Mouse (Mus musculus) limb, embryonic 13.5 days (tissue): ENCODE measurements around the gene Pdgfb. TPM values are rescaled to one million over a fixed set of nuclear protein-coding genes. Genes with fewer than 3 reads are reported as not detected.

Source experiments
- ATAC-seq: fragments of 200-750 bp; cut with Nextera tagmentation; 2 replicates; pipeline ENCODE4 v1.8.0; 2017; ENCODE audit warnings: low read depth, moderate number of reproducible peaks, moderate TSS enrichment; ENCODE audit not compliant: low FRiP score
- H3K27ac ChIP-seq: fragments of 300-500 bp; sonication (generic); 2 replicates; pipeline ENCODE4 v1.5.1; 2015; ENCODE audit warnings: inconsistent platforms, mild to moderate bottlenecking, moderate library complexity
- H3K27me3 ChIP-seq: fragments of 300-500 bp; sonication (generic); 2 replicates; pipeline ENCODE4 v1.6.1; 2015; ENCODE audit warnings: mild to moderate bottlenecking, inconsistent platforms
- H3K36me3 ChIP-seq: fragments of 300-500 bp; sonication (generic); 2 replicates; pipeline ENCODE4 v1.6.1; 2015; ENCODE audit warnings: inconsistent platforms, mild to moderate bottlenecking, moderate library complexity
- H3K4me1 ChIP-seq: fragments of 300-500 bp; sonication (generic); 2 replicates; pipeline ENCODE4 v1.6.1; 2015; ENCODE audit warnings: inconsistent platforms
- H3K4me2 ChIP-seq: fragments of 300-500 bp; sonication (generic); replicated peaks from 2 replicates; pipeline ENCODE4 v1.6.1; 2015; ENCODE audit warnings: inconsistent platforms, mild to moderate bottlenecking, moderate library complexity
- H3K4me3 ChIP-seq: fragments of 300-500 bp; sonication (generic); 2 replicates; pipeline ENCODE4 v1.5.1; 2015; ENCODE audit warnings: moderate library complexity, mild to moderate bottlenecking, inconsistent platforms
- H3K9ac ChIP-seq: fragments of 300-500 bp; sonication (generic); 2 replicates; pipeline ENCODE4 v1.6.1; 2015; ENCODE audit warnings: mild to moderate bottlenecking, inconsistent platforms
- H3K9me3 ChIP-seq: fragments of 300-500 bp; sonication (generic); 2 replicates; pipeline ENCODE4 v1.6.1; 2016; ENCODE audit warnings: inconsistent platforms
- WGBS: fragments of 180-500 bp; shearing (Covaris S2); methylation state at CpG from one replicate; pipeline ENCODE4 v1.1.7; 2015; 5-methylcytosine and 5-hydroxymethylcytosine counted together
- polyA plus RNA-seq: library from polyadenylated mRNA; unstranded; fragments of >200 nt; fragmentation: Nextera tagmentation; extraction: Ambion mirVana; gene quantifications from 2 replicates; pipeline ENCODE4 v1.2.1, GENCODE M21; 2015

Gene Pdgfb
- polyA plus RNA-seq, 1 experiment from 2014 or later: 3.2 TPM

DNA sequence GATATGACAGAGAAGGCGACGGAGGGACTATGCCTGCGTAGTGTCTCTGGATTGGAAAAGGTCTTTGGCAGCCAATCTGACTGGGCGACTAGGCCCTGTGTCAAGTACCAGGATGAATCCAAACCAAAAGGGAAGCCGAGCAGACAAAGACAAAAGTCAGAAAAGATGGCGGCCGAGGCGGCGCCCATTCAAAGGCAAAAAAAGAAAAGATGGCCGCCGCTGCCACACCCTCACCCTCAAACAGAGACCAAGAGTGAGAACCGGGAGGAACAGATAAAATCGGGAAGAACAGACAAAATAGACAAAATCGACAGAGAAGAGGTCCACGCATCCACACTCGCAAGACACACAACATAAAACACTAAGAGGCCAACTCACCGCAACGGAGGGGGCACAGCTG lies 44.3 kb downstream of the Pdgfb start:
- no peaks in the 10 kb centered on the region for H3K36me3 ChIP-seq
- no peak overlapping the region for H3K4me3 ChIP-seq
- no peak overlapping the region for H3K27ac ChIP-seq
- H3K4me2 ChIP-seq: no peak overlapping the region
- ATAC-seq: no peak
- no peaks in the 10 kb centered on the region for H3K4me1 ChIP-seq
- no peaks in the 10 kb centered on the region for H3K27me3 ChIP-seq
- H3K9me3 ChIP-seq: 0 out of 2 replicates have a peak, but pooled peaks cover 2% of the 10 kb centered on the region
- no peak overlapping the region for H3K9ac ChIP-seq
- 95% methylated on average over 18 of the region's 18 CpGs for WGBS

DNA sequence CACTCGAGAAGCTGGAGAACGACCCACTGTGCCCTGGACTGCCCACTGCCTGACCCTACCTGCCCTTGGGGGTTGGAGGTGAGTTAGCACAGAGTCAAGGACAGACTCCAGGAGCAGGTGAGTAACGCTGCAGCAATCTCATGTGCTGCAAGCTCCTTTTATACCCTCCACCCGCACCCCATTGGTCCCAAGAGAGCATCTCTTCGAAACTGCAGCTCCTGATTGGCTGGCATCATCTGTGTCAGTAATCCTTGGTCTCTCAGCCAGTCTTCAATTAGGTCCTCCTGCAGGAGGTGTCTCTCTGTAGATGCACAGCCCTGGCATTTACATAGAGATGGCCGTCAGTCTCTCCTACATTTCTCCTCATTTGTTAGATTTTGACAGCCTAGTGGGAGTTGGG lies 47.4 kb downstream of the Pdgfb start:
- Histone ChIP-seq H3K4me3 (no peak overlapping the region), H3K36me3 (no peaks in the 10 kb centered on the region), H3K27ac (no peak overlapping the region), H3K27me3 (no peaks in the 10 kb centered on the region), H3K9ac (no peak overlapping the region), H3K4me2 (no peak overlapping the region), H3K4me1 (no peaks in the 10 kb centered on the region), H3K9me3 (0 out of 2 replicates have a peak, but pooled peaks cover 2% of the 10 kb centered on the region)
- ATAC-seq: no peak
- 82% methylated on average over 6 of the region's 6 CpGs for WGBS

DNA sequence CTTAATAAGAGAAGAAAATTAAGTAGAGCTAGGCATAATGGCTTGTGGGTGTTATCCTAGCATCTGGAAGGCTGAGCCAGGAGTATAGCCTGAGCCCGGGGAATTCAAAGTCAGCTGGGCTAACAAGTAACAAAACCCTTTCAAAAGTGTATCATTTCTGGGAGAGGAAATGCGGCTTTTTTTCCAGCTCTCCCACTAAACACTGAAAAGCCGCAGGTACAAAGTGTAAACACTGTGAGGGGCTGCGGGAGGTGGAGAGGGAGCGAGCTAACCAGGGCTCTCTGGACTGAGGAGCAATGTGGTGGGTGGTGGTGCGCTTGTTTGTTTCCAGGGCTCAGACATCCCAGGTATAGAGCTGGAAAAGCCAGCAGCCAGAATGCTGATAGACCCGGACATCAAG lies 50.4 kb downstream of the Pdgfb start:
- Histone ChIP-seq H3K27ac (no peak overlapping the region), H3K9ac (no peak overlapping the region), H3K4me3 (no peak overlapping the region), H3K36me3 (no peaks in the 10 kb centered on the region), H3K9me3 (0 out of 2 replicates have a peak, but pooled peaks cover 2% of the 10 kb centered on the region), H3K4me2 (no peak overlapping the region), H3K4me1 (no peaks in the 10 kb centered on the region), H3K27me3 (no peaks in the 10 kb centered on the region)
- WGBS: 87% methylated on average over 7 of the region's 7 CpGs
- no peak for ATAC-seq

DNA sequence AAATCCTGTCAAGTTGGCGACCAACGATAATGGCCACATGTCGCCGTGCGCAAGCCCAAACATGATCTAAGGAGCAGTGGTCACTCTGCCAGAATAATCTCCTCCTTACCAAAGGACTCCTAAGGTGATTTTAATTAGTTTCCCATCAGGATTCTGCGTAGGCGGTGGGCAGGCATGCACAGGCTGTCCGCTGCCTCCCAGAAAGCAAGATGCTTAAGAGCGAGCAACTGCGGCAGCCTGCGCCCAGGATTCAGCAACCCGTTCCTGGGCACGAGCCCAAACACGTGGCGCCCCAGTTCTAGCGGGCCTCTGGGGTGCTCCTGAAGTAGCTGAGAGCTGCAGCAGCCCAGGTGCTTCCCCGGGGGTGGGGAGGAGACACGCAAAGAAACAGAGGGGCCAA lies 52.1 kb downstream of the Pdgfb start:
- H3K27ac ChIP-seq: no peak overlapping the region
- H3K27me3 ChIP-seq: no peaks in the 10 kb centered on the region
- H3K36me3 ChIP-seq: no peaks in the 10 kb centered on the region
- ATAC-seq: no peak
- 0 out of 2 replicates have a peak, but pooled peaks cover 2% of the 10 kb centered on the region for H3K9me3 ChIP-seq
- no peak overlapping the region for H3K9ac ChIP-seq
- no peaks in the 10 kb centered on the region for H3K4me1 ChIP-seq
- no peak overlapping the region for H3K4me3 ChIP-seq
- 81% methylated on average over 18 of the region's 18 CpGs for WGBS
- no peak overlapping the region for H3K4me2 ChIP-seq

DNA sequence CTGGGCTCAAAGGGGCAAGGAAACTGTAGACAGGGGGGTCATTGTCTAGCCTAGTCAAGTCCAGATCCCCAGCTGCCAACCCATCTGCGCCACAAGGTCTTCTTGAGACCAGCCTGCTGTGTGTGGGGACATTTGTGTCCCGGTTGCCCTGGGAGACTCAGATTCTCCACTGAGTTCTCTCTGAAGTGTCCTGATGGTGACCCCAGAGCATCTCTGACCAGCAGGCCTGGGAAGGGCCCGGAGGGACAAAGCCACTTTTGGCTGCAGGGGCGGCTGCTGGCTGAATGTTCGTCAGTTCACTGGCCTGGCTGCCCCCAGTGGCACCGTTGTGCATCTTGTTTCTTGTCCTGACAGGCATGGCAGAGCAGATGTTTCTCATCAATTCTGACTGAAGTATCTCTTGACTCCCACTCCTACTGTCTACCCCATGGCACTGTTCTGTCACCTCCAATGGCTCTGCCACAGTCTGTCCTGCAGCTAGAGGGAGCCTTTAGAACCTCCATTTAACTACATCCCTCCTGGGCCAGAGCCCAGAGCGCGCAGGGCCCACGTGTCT lies 53.3 kb downstream of the Pdgfb start:
- H3K9ac ChIP-seq: no peak overlapping the region
- no peak overlapping the region for H3K4me2 ChIP-seq
- no peaks in the 10 kb centered on the region for H3K27me3 ChIP-seq
- H3K27ac ChIP-seq: no peak overlapping the region
- H3K9me3 ChIP-seq: 0 out of 2 replicates have a peak, but pooled peaks cover 1% of the 10 kb centered on the region
- H3K4me1 ChIP-seq: no peaks in the 10 kb centered on the region
- WGBS: 64% methylated on average over 9 of the region's 9 CpGs
- no peak overlapping the region for H3K4me3 ChIP-seq
- no peak for ATAC-seq
- H3K36me3 ChIP-seq: no peaks in the 10 kb centered on the region

DNA sequence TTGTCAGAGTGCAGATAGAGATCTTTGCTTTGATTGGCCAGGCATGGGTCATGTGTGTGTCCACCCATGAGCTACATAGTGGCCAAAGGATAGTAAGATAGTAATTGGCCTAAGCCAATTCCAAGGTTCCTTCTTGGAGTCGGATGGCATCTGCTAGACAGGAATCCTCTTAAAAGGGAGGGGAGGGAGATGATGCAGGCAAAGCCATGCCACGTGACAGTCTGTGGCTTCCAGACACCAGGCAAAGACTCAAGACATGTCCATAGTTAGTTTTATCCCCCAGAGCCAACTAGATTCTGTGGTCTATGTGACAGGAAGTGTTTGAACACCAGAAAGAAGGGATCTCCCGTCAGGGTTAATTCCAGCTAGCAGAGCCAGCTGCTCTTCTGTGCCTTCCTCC lies 56.4 kb downstream of the Pdgfb start:
- Histone ChIP-seq H3K9me3 (no peaks in the 10 kb centered on the region), H3K4me2 (no peak overlapping the region), H3K36me3 (no peaks in the 10 kb centered on the region), H3K9ac (no peak overlapping the region), H3K4me1 (no peaks in the 10 kb centered on the region), H3K4me3 (no peak overlapping the region), H3K27me3 (no peaks in the 10 kb centered on the region), H3K27ac (no peak overlapping the region)
- no peak for ATAC-seq
- WGBS: 62% methylated on average over 3 of the region's 3 CpGs

DNA sequence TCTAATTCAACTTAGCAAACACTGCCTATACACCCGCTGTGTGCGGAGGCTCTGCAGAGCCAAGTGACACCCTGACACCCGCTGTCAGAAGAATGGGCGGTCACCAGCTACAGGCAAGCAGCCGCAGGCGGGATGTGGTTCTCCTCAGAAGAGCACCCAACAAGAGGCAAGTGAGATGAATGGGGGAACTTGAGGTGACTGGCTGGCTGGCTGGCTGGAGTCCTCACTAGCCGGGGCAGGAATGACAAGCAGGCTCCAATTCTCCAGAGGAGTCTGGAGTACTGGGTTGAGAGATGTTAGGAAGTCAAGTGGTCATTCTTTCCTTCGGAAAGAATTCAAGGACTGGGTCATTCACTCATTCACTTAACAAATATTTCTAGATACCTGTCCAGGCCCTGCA lies 58.2 kb downstream of the Pdgfb start:
- Histone ChIP-seq H3K27ac (no peak overlapping the region), H3K9ac (no peak overlapping the region), H3K4me2 (no peak overlapping the region), H3K9me3 (no peaks in the 10 kb centered on the region), H3K4me3 (no peak overlapping the region), H3K27me3 (no peaks in the 10 kb centered on the region), H3K4me1 (peaks cover 13% of the 10 kb centered on the region), H3K36me3 (no peaks in the 10 kb centered on the region)
- no peak for ATAC-seq
- 87% methylated on average over 8 of the region's 8 CpGs for WGBS

DNA sequence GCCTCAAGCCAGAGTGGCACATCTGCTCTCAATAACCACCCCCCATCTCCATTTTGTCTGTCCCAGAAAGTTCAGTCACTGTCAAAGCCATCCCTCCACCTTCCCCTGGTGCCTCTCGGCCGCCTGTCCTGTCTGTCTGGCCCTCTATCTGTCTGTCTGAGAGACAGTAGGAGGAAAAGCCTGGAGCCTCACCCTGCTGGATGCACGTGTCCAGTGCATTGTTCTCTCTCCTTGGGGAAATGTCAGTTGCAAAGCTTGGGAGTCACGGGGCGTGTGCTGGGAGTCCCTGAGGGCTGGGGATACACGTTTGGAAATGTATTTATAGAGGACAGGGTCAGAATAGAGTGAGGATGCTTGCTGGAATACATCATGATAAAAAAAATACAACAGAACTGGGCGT lies 61.3 kb downstream of the Pdgfb start:
- no peak for ATAC-seq
- Histone ChIP-seq H3K9me3 (no peaks in the 10 kb centered on the region), H3K4me2 (no peak overlapping the region), H3K36me3 (no peaks in the 10 kb centered on the region), H3K9ac (0 out of 2 replicates have a peak overlapping the region, but pooled peaks have one; percentile 19), H3K27me3 (no peaks in the 10 kb centered on the region), H3K27ac (no peak overlapping the region), H3K4me3 (no peak overlapping the region), H3K4me1 (peaks cover 37% of the 10 kb centered on the region)
- 68% methylated on average over 7 of the region's 7 CpGs for WGBS

DNA sequence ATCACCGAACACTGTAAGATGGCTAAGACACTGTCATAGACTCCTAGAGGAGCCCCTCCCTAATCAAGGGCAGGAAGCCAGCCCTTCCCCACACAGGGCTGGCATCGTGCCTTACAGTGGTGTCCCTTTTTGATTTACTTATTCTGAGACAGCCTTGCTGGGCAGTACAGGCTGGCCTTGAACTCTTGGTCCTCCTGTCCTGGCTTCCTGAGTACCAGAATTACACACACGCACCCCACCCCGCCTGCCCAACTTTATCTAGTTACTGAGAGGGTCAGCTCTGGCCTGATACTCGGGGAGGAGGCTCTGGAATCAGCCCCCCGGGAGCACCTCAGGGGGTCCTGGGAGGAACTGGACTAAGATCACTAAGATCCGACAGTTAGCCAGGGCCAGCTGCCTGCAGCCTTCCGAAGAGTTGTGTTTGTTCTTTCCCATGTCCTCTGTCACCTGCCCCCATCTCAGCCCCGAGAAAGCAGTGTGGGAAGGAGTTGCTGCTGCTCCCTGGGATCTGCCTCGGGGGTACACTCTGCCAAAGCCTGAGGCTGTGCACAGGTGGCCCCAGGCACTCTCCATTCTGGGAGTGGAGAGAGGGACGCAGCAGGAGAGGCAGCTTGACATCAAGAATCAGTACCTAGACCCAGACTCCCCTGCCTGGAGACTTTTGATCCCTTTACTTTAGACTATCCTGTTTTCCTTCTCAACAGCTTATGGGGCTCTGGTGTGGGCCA lies 62.1 kb downstream of the Pdgfb start:
- ATAC-seq: 0 out of 2 replicates have a peak, but pooled peaks have one; percentile 9
- no peak overlapping the region; the same call in 1 of the 2 replicates for H3K9ac ChIP-seq
- no peaks in the 10 kb centered on the region for H3K36me3 ChIP-seq
- H3K9me3 ChIP-seq: no peaks in the 10 kb centered on the region
- no peaks in the 10 kb centered on the region for H3K27me3 ChIP-seq
- H3K4me3 ChIP-seq: no peak overlapping the region
- H3K27ac ChIP-seq: peak overlapping the region; percentile 62; the same call in 1 of the 2 replicates
- no peak overlapping the region for H3K4me2 ChIP-seq
- 52% methylated on average over 11 of the region's 11 CpGs for WGBS
- peaks cover 37% of the 10 kb centered on the region for H3K4me1 ChIP-seq

DNA sequence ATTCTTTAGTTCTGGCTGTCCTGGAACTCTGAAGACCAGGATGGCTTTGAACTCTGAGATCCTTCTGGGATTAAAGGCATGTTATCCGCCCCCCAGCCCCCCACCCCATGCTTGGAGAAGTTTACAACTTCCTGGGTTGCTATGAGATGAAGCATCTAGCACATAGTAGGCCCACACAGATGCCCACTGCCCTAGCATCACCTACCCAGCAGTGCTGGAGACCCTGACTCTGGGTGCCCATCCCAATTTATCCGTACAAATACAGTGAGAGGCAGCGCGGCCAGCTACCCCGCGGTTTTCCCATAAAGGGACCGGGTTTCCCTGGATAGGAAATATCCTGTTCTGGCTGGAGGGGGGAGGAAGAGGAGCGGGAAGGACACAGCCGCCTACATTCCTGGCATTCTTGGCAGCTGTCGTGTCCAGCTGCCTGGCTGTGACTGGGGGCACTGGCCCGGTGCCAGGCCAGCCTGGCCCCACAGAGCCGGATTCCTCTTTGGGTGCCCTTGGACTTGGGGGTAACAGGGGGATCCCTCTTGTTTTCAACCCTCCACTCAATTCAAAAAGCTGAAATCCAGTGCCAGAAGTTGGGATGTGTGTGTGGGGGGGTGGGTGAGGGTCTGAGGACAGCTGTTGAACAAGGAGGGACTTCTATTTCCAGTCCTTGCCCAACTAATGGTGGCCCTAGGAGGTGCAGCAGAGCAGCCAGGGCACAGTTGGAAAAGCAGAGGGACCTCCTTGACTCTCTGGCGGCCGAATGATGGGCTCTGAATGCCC lies 62.9 kb downstream of the Pdgfb start:
- H3K9me3 ChIP-seq: no peaks in the 10 kb centered on the region
- H3K9ac ChIP-seq: no peak overlapping the region; the same call in 1 of the 2 replicates
- H3K4me1 ChIP-seq: peaks cover 37% of the 10 kb centered on the region
- no peaks in the 10 kb centered on the region for H3K36me3 ChIP-seq
- H3K4me3 ChIP-seq: no peak overlapping the region
- H3K27me3 ChIP-seq: no peaks in the 10 kb centered on the region
- WGBS: 28% methylated on average over 14 of the region's 14 CpGs
- H3K4me2 ChIP-seq: peak overlapping the region; percentile 37
- H3K27ac ChIP-seq: peak overlapping the region; percentile 62
- 0 out of 2 replicates have a peak, but pooled peaks have one; percentile 38 for ATAC-seq

DNA sequence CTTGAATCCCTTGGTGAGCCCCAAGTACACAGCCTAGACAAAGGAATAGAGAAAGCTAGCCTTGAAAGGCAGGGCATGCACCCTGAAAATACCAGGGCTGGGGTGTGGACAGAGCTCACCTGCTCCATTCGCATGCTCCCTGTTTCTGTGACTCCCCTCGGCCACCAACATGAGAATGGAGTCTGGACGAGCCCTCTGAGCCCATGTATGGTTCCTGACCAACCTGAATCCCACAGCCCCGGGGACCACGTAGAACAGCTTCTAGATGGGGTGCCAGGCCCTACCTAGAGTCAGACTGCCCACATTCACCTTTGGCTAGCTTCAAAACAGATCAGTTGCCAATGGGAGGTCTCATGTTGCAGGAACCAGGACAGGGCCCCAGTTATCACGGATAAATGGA lies 63.6 kb downstream of the Pdgfb start:
- peak overlapping the region; percentile 62 for H3K27ac ChIP-seq
- WGBS: 65% methylated on average over 6 of the region's 6 CpGs
- H3K4me3 ChIP-seq: no peak overlapping the region
- no peak overlapping the region; the same call in 1 of the 2 replicates for H3K9ac ChIP-seq
- peaks cover 39% of the 10 kb centered on the region for H3K4me1 ChIP-seq
- H3K27me3 ChIP-seq: no peaks in the 10 kb centered on the region
- no peaks in the 10 kb centered on the region for H3K9me3 ChIP-seq
- H3K36me3 ChIP-seq: no peaks in the 10 kb centered on the region
- ATAC-seq: no peak
- H3K4me2 ChIP-seq: peak overlapping the region; percentile 69
